Mouse (Mus musculus) duodenum, adult 2 months (tissue): ENCODE measurements around the gene Dlg3. TPM values are rescaled to one million over a fixed set of nuclear protein-coding genes. Genes with fewer than 3 reads are reported as not detected.

ENCODE experiments used
- polyA plus RNA-seq: library from polyadenylated mRNA; depleted of rRNA; stranded (reverse); fragments of >200 nt; gene quantifications from 2 replicates; pipeline ENCODE4 v1.2.3, GENCODE M21; 2012; ENCODE audit warnings: low replicate concordance; rRNA removed

The Dlg3 gene
- polyA plus RNA-seq = 7.3 and 18.5 TPM in 2 replicates

GRCm38 (mm10) chrX:100767181-100767884 is at the start of gene Dlg3:
Gene Dlg3, plus strand, starts transcription at chrX:100767722.

GRCm38 (mm10) chrX:100729665-100730188 is 37.8 kb upstream of the Dlg3 start, which contains the start of gene Gdpd2:
Gene Gdpd2, plus strand, starts transcription at chrX:100729873.

Other genes starting within 250 kb of the Dlg3 start
- not detected in 2 replicates for gene Dgat2l6, start 242.9 kb upstream of the Dlg3 start, polyA plus RNA-seq
- not detected in 2 replicates for gene Awat1, start 195.5 kb upstream of the Dlg3 start, polyA plus RNA-seq
- 0.34 TPM in 1 of 2 replicates, not detected in the other for gene P2ry4, start 172.9 kb upstream of the Dlg3 start, polyA plus RNA-seq
- gene Arr3, start 162.2 kb upstream of the Dlg3 start, polyA plus RNA-seq = not detected in 2 replicates
- gene Kif4, start 142.0 kb upstream of the Dlg3 start, polyA plus RNA-seq = 0.53 and 0.57 TPM in 2 replicates
- 10.9 and 11.6 TPM in 2 replicates for gene Pdzd11, start 141.2 kb upstream of the Dlg3 start, polyA plus RNA-seq
- gene Gdpd2, start 37.8 kb upstream of the Dlg3 start, polyA plus RNA-seq = 29.9 and 82.5 TPM in 2 replicates